7 mouse cellular contexts compared by ENCODE assay signal in the genomic region with DNA sequence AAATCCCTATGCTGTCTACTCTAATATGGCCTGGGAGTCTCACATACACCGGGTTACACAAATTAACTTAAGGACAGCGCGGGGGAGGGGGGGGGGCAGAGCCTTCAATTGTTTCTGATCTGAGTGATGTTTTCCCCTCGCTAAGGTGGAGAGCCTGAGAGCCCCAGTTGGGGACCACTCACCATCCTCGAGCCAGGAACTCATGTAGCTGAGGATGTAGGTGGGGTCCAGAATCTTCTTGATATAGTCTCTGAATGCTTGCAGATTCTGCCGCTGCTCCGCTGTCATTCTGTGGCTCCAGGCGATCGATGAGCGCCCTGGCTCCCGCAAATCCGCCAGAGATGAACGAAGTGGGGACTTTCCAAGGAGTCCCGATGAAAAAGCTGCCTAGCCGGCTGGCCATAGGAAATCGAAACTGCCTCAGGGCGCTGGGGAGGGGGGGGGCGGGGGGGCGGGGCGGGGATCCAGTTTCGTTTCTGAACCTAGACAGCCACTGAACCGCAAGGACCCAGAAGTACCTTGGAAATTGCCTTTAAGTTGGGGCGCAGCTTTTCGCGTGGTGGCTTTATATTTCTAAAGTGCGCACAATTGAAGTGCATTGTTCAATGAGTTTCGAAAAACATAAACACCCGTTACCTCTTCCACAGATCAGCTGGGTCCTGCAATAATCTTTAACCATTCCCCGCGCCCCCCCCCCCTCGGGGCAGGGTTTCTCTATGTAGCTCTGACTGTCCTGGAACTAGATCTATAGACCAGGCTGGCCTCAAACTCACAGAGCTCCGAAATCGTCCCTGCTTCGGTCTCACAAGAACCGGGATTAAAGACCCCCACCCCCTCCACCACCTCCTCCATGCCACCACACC. TPM values are rescaled to one million over a fixed set of nuclear protein-coding genes. Genes with fewer than 3 reads are reported as not detected.
DNase-seq lines count a peak whose midpoint lies in the region; ATAC-seq and TF ChIP-seq lines count a peak whose summit lies in the region.

Gene Ddx58 (minus strand): TSS at position 420 of the 863 bp plus-strand sequence.

- TF ChIP-seq EP300 in CH12.LX (IDR thresholded peaks at IDR 0.05; ENCODE audit: low read length), result no peak

- DNase-seq in CH12.LX (ENCODE audit: extremely low read depth) (no peak), adipocyte (ENCODE audit: low spot score) (peak; percentile 61)
- peak; percentile 60 for DNase-seq in embryonic facial prominence, embryonic 14.5 days (ENCODE audit: low spot score)
- peak; percentile 50 for DNase-seq in kidney, postnatal 14 days
- DNase-seq in spleen, postnatal 10 days (ENCODE audit: low spot score in 2 of 2), result peak; percentile 35 to 37

- peak within 1 kb of the TSS; percentile 57 to 75 (median 67) for H3K4me3 ChIP-seq in CH12.LX (replicated peaks in 1 of 3; ENCODE audit: low read depth in 2 of 3, low read length in 2 of 3, poor library complexity in 1 of 3)
- peak within 1 kb of the TSS; percentile 62 for H3K4me3 ChIP-seq in embryonic facial prominence, embryonic 14.5 days (ENCODE audit: low read depth, low read length)
- H3K4me3 ChIP-seq in heart, embryonic 16.5 days (ENCODE audit: low read length), result peak within 1 kb of the TSS; percentile 58

- H3K27me3 ChIP-seq in CH12.LX (replicated peaks), result no peaks in the 10 kb centered on the region
- no peaks in the 10 kb centered on the region for H3K27me3 ChIP-seq in embryonic facial prominence, embryonic 14.5 days (replicated peaks; ENCODE audit: control insufficient read depth, insufficient read depth, low read length)
- H3K27me3 ChIP-seq in heart, embryonic 16.5 days (ENCODE audit: control insufficient read depth, insufficient read depth, low read length), result no peaks in the 10 kb centered on the region

- H3K4me1 ChIP-seq in CH12.LX (ENCODE audit: control insufficient read depth in 1 of 2, insufficient read depth in 2 of 2), result peaks cover 7 to 36% of the 10 kb centered on the region in 2 experiments; a peak in 3 of 4 replicates
- H3K4me1 ChIP-seq in embryonic facial prominence, embryonic 14.5 days (ENCODE audit: control insufficient read depth, insufficient read depth, low read length), result 0 out of 2 replicates have a peak, but pooled peaks cover 3% of the 10 kb centered on the region
- no peaks in the 10 kb centered on the region; the same call in 1 of the 2 replicates for H3K4me1 ChIP-seq in heart, embryonic 16.5 days (ENCODE audit: control insufficient read depth, insufficient read depth, low read length)

- no peak for TF ChIP-seq POLR2A in CH12.LX (IDR thresholded peaks at IDR 0.05; ENCODE audit: low read depth, low read length)

- H3K36me3 ChIP-seq in CH12.LX (replicated peaks in 1 of 2; ENCODE audit: control insufficient read depth in 1 of 2, insufficient read depth in 1 of 2, low read length in 1 of 2), result peaks cover 0 to 6% of the 10 kb centered on the region in 2 experiments
- no peaks in the 10 kb centered on the region for H3K36me3 ChIP-seq in embryonic facial prominence, embryonic 14.5 days (ENCODE audit: control insufficient read depth, insufficient read depth, low read length)
- H3K36me3 ChIP-seq in heart, embryonic 16.5 days (ENCODE audit: control insufficient read depth, insufficient read depth), result no peaks in the 10 kb centered on the region

- no peak for TF ChIP-seq CTCF in CH12.LX (conservative IDR thresholded peaks at IDR 0.05 in 1 of 2, IDR thresholded peaks at IDR 0.05 in 1 of 2; ENCODE audit: low read depth in 2 of 2, low read length in 2 of 2)

- H3K79me2 ChIP-seq in CH12.LX (replicated peaks; ENCODE audit: control insufficient read depth, extremely low read depth, insufficient read depth, poor library complexity, severe bottlenecking), result no peaks in the 10 kb centered on the region

- in situ Hi-C loops in CH12.LX (cut with MboI; ENCODE audit: low pct_ligation_motif_present, low pct_unique_long_range_greater_than_20kb, low sequenced_read_pairs), result no loop called here

- 3% methylated on average over 30 of the region's 35 CpGs for WGBS in embryonic facial prominence, embryonic 14.5 days
- 4% methylated on average over 34 of the region's 35 CpGs for WGBS in heart, embryonic 16.5 days

- peak; percentile 80 for ATAC-seq in embryonic facial prominence, embryonic 14.5 days (ENCODE audit: low read depth)
- peak; percentile 59 for ATAC-seq in heart, embryonic 16.5 days (replicated peaks; ENCODE audit: extremely low read depth, insufficient read depth, low FRiP score)
- peak; percentile 59 for ATAC-seq in megakaryocyte, adult 5-6 weeks (ENCODE audit: poor library complexity, severe bottlenecking)

- H3K9ac ChIP-seq in CH12.LX (ENCODE audit: insufficient read depth, low read depth), result peak within 1 kb of the TSS; percentile 82
- peak within 1 kb of the TSS; percentile 68 for H3K9ac ChIP-seq in embryonic facial prominence, embryonic 14.5 days (ENCODE audit: low read depth, low read length)
- H3K9ac ChIP-seq in heart, embryonic 16.5 days (ENCODE audit: low read length), result peak within 1 kb of the TSS; percentile 56

- no peak for TF ChIP-seq RAD21 in CH12.LX (IDR thresholded peaks at IDR 0.05; ENCODE audit: low read depth, low read length)

- H3K27ac ChIP-seq in CH12.LX (ENCODE audit: insufficient read depth, low read depth), result no peak within 1 kb of the TSS; the same call in 1 of the 2 replicates
- H3K27ac ChIP-seq in embryonic facial prominence, embryonic 14.5 days (replicated peaks; ENCODE audit: low read depth, low read length), result peak within 1 kb of the TSS; percentile 39
- peak within 1 kb of the TSS; percentile 53 for H3K27ac ChIP-seq in heart, embryonic 16.5 days (ENCODE audit: low read length)

- dilution Hi-C loops in CH12.LX (cut with MboI; ENCODE audit: extremely low pct_ligation_motif_present, extremely low pct_unique_long_range_greater_than_20kb, low sequenced_read_pairs), result no loop called here

- no peaks in the 10 kb centered on the region for H3K9me3 ChIP-seq in CH12.LX (replicated peaks; ENCODE audit: low read length)
- H3K9me3 ChIP-seq in embryonic facial prominence, embryonic 14.5 days (ENCODE audit: control insufficient read depth, low read length), result no peaks in the 10 kb centered on the region
- H3K9me3 ChIP-seq in heart, embryonic 16.5 days (replicated peaks; ENCODE audit: control insufficient read depth, low read length), result no peaks in the 10 kb centered on the region

- peak within 1 kb of the TSS; percentile 94 for H3K4me2 ChIP-seq in CH12.LX (ENCODE audit: insufficient read depth, low read depth, poor library complexity, severe bottlenecking)
- peak within 1 kb of the TSS; percentile 70 for H3K4me2 ChIP-seq in embryonic facial prominence, embryonic 14.5 days (ENCODE audit: low read depth, low read length)
- H3K4me2 ChIP-seq in heart, embryonic 16.5 days (ENCODE audit: low read depth, low read length), result peak within 1 kb of the TSS; percentile 89

TF ChIP-seq in CH12.LX, 34 proteins besides CTCF, POLR2A, EP300 and RAD21:
- TF ChIP-seq NELFE (IDR thresholded peaks at IDR 0.05; ENCODE audit: low read depth, low read length) (no peak), MAZ (IDR thresholded peaks at IDR 0.05; ENCODE audit: low read depth, low read length) (0 out of 2 replicates have a peak, but pooled peaks have one; percentile 28), ZNF384 (IDR thresholded peaks at IDR 0.05; ENCODE audit: low read depth, low read length) (no peak), SIN3A (IDR thresholded peaks at IDR 0.05; ENCODE audit: low read length) (no peak; the same call in 1 of the 2 replicates), BHLHE40 (IDR thresholded peaks at IDR 0.05; ENCODE audit: low read depth, low read length) (no peak), JUN (IDR thresholded peaks at IDR 0.05; ENCODE audit: insufficient read depth, low read depth, low read length) (no peak), JUND (conservative IDR thresholded peaks at IDR 0.05; ENCODE audit: low read depth, low read length) (no peak), POLR2AphosphoS2 (IDR thresholded peaks at IDR 0.05; ENCODE audit: low read depth, low read length) (no peak), MAX (IDR thresholded peaks at IDR 0.05; ENCODE audit: low read length) (0 out of 2 replicates have a peak, but pooled peaks have one; percentile 22), TBP (conservative IDR thresholded peaks at IDR 0.05; ENCODE audit: low read depth, low read length) (no peak), NRF1 (IDR thresholded peaks at IDR 0.05; ENCODE audit: low read depth, low read length) (no peak), IRF4 (IDR thresholded peaks at IDR 0.05; ENCODE audit: low read depth, low read length) (peak; percentile 54; the same call in 1 of the 2 replicates), ZKSCAN1 (IDR thresholded peaks at IDR 0.05; ENCODE audit: borderline replicate concordance, low read depth, low read length) (no peak), GABPA (IDR thresholded peaks at IDR 0.05; ENCODE audit: insufficient replicate concordance, low read depth, low read length) (no peak), MXI1 (IDR thresholded peaks at IDR 0.05; ENCODE audit: low read depth, low read length) (peak; percentile 43; the same call in 1 of the 2 replicates), USF2 (conservative IDR thresholded peaks at IDR 0.05; ENCODE audit: low read depth, low read length) (no peak), CHD1 (IDR thresholded peaks at IDR 0.05; ENCODE audit: low read depth, low read length) (no peak), E2F4 (IDR thresholded peaks at IDR 0.05; ENCODE audit: insufficient replicate concordance, low read depth, low read length) (no peak), ELF1 (IDR thresholded peaks at IDR 0.05; ENCODE audit: low read depth, low read length) (no peak), UBTF (IDR thresholded peaks at IDR 0.05; ENCODE audit: low read depth, low read length) (no peak)

RNA-seq across cellular contexts. Expression of gene Ddx58, which starts in this region (rescaled TPM):
- total RNA-seq in CH12.LX (2012; rRNA removed) (4.5 and 6.6 TPM in 2 replicates), CH12.LX (2014; rRNA removed) (4.2 and 4.5 TPM in 2 replicates)
- 6.4 and 7.3 TPM in 2 replicates for polyA plus RNA-seq in CH12.LX (2012; ENCODE audit: insufficient read length, low read depth)
- 9.0 and 9.7 TPM in 2 replicates for polyA plus RNA-seq in embryonic facial prominence, embryonic 14.5 days (2014; fragmentation: Nextera tagmentation; extraction: Ambion mirVana)
- 10.1 and 12.0 TPM in 2 replicates for polyA plus RNA-seq in heart, embryonic 16.5 days (2015; fragmentation: Nextera tagmentation; extraction: Ambion mirVana)
- total RNA-seq in megakaryocyte, adult 5-6 weeks (2015), result 27.7 and 34.4 TPM in 2 replicates
- 31.1 and 32.6 TPM in 2 replicates for total RNA-seq in megakaryocyte, adult 5-6 weeks (2017)
